Mouse (Mus musculus) adipocyte (in vitro differentiated cells): ENCODE measurements around the gene Btbd35f21.
"Not testable (repeated sequence)": the region's sequence is repeated elsewhere in the genome, so short reads cannot be mapped to it uniquely, and the experiment has no call there.

Source experiments
- DNase-seq: peaks from one replicate; pipeline ENCODE4 v3.0.0-alpha.2; 2016; ENCODE audit warnings: low spot score

The Btbd35f21 gene

DNA sequence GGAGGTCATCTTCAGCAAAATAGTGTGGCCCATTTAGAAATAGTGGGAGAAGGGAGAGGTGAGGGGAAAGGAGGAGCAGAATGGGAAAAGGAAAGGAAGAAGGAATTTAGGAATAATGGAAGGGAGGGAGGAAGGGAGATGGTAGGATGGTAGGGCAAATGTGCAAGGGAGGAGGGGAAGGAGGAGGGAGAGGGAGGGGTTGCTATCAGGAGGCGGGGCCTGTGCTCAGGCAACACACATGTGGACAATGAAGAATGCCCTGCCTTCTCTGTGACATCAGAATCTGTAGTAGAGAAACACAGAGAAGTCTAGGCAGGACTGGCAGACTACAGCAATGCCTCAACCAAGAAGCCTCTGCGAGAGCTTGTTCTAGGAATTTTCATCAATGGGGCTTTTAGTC is at the start of gene Btbd35f21:
Btbd35f21 (plus strand) TSS at position 301 of the 400 bp plus-strand sequence.
- not testable (repeated sequence) for DNase-seq
